Mouse (Mus musculus) neural tube, postnatal 0 days (tissue): Measurements from ENCODE around the gene Cep104. TPM values are rescaled to one million over a fixed set of nuclear protein-coding genes. Genes with fewer than 3 reads are reported as not detected.

Experiments used
- polyA plus RNA-seq: library from polyadenylated mRNA; unstranded; fragments of >200 nt; fragmentation: Nextera tagmentation; extraction: Ambion mirVana; gene quantifications from 2 replicates; pipeline ENCODE4 v1.2.1, GENCODE M21; 2015

Cep104 gene
- 10.7 and 13.1 TPM in 2 replicates for polyA plus RNA-seq

DNA sequence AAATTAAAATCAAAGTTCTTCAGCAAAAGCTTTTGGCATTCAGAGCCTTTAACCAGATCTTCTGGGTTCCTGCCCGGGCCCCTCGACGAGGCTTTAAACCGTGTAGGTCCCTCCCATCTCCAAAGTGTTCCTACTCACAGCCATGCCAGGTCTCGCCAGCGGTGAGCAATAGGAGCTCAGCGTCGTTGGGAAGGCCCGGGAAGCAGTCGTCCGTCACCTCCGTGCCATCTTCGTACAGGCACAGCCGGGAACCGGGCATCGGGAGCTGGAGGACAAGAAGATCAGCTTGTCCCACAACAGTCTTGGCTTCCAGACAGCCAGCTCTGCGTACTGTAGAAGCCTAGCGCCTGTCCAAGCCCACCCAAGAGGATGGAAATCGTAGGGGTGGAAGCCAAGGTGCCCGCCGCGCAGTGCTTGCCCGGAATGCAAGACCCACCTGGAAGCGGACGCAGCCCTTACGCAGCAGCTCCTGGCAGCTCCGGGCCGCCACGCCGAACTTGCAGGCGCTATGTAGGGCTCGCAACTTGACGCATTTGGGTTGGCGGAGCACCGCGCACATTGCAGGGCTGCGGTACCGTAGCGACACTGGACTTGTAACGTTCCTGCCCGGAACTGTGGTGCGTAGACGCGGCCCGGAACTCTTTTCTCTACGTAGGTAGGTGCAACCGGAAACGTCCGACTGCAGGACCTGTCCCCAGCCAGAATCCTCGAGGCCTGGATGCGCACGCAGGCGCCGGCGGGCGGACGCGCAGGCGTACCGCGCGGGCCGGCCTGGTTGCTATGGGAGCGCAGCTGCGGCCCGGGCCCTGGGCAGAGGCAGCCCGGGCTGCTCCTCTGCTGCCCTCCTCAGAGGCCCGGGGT, at the start of gene Cep104, which contains the start of gene Dffb:
TSS of gene Cep104 (plus strand) at position 764 of the 861 bp plus-strand sequence.
TSS of gene Dffb (minus strand) at position 696 of the 861 bp plus-strand sequence.

DNA sequence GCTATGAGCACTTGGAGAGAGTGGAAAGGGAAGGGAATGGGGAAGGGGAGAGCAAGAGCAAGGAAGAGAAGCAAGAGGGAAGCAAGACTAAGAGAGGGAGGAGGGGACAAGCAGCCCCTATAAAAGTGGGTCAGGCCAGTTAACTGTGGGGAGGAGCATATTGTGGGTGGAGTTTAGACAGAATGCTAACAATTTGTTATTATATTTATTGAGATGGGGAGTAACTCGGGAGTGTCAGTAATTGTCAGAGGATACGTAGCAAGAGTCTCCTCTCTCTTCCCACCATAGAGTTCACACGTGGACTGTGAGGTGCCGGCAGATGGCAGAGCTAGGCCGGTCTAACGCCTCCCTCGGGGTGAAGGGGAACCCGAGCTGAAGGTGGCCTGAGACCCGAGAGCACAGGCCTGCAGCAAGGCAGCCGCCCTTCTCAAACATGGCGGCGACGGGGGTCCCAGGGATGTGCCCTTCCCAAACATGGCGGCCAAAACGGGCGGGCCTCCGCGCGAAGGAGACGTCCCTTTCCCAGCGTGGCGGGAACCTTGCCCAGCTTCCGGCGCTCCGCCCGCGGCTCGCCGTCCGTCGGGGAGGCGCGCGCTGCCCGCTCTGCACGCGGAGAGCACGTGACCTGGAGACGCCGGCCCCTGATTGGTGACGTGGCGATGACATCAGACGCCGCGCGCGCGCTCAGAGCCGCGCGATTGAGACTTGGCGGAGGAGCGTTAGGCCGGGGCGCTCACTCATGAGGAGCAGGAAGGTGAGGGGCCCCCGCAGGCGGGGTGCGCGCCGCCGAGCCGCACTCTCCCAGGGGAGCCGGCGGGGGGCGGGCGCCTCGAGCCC, 18.2 kb upstream of the Cep104 start, which contains the start of gene A430005L14Rik:
TSS of gene A430005L14Rik (plus strand) at position 669 of the 837 bp plus-strand sequence.

DNA sequence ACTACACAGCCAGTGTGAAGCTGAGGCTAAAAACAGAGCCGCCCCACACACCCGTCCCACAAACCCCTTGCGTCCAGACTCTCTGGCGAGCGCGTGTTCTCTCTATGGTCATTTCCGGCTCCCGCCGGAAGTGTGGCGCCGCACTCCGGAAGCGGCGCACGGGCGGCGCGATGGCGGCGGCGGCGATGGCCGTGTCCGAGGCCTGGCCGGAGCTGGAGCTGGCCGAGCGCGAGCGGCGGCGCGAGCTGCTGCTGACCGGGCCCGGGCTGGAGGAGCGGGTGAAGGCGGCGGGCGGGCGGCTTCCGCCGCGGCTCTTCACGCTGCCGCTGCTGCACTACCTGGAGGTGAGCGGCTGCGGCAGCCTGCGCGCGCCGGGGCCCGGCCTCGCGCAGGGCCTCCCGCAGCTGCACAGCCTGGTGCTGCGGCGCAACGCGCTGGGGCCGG, 36.7 kb downstream of the Cep104 start, which contains the start of gene Lrrc47:
TSS of gene Lrrc47 (plus strand) at position 86 of the 444 bp plus-strand sequence.

DNA sequence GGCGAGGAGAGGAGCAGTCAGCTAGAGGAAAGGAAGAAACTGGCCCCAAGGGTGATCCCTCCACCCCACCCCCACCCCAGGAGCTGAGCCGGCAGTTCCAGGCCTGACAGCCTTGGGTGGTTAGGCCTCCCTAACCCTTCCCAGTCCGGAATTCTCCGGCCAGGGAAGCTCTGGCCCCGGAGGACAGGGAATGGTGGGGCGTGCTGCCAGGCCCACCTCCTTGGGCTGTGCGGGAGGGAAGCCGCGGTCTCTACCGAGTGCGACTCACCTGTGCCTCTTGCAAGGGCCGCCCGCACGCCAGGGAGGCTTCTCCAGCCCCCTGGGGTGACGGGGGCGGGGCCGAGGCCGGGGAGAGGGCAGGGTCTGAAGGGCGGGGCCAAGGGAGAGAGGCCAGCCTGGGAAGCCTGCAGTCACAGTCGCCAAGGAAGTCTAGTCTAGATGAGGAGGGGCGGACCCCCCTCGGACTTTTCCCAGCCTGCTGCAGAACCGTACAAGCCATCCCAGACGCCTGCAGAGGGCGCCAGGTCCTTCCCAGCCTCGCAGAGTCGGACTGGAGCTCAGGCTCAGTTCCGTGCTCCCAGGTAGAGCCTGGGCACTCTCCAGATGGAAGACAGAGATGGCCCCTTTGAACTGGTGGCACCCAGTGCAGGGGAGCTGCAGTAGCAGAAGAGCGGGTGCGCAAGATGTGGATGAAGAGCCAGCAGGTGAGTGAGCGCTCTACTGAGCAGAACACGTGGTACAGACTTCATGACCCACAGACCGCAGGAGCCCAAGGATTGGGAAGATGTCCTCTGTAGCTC, 50.8 kb downstream of the Cep104 start, which contains the start of gene Smim1:
TSS of gene Smim1 (minus strand) at position 590 of the 800 bp plus-strand sequence.

DNA sequence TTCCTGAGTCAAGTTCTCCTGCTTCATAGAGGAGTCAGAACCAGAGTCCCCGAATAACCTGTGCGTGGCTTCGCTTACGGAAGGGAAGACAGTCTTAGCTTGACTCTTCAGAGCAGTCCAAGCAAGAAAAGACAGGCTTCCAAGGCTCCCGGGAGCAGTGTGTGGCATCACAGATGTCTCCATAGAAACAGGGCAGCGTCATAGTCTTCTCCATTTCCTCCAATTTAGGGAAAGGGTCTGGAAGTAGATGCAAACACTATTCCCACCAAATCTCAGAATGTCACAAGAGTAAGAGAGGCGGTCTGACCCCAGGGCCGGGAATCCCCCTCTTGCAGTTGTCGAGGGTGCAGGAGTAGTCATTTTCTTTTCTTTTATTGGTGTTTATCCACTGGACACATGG, 67.6 kb downstream of the Cep104 start, which contains the start of gene Ccdc27:
TSS of gene Ccdc27 (minus strand) at position 101 of the 400 bp plus-strand sequence.

Other genes with a start within 250 kb of the Cep104 start
- gene A430005L14Rik, start 18.0 kb upstream of the Cep104 start, polyA plus RNA-seq: 48.7 and 56.2 TPM in 2 replicates
- gene Dffb, start 68 bp upstream of the Cep104 start, polyA plus RNA-seq: 10.0 and 10.5 TPM in 2 replicates
- 20.9 and 25.1 TPM in 2 replicates for gene Lrrc47, start 36.5 kb downstream of the Cep104 start, polyA plus RNA-seq
- 23.3 and 26.0 TPM in 2 replicates for gene Smim1, start 51.0 kb downstream of the Cep104 start, polyA plus RNA-seq
- not detected in 2 replicates for gene Ccdc27, start 67.5 kb downstream of the Cep104 start, polyA plus RNA-seq
- 0.14 and 0.18 TPM in 2 replicates for gene Trp73, start 165.0 kb downstream of the Cep104 start, polyA plus RNA-seq
- 27.7 and 31.4 TPM in 2 replicates for gene Wrap73, start 167.2 kb downstream of the Cep104 start, polyA plus RNA-seq
- 241 and 247 TPM in 2 replicates for gene Tprgl, start 185.5 kb downstream of the Cep104 start, polyA plus RNA-seq
- gene Megf6, start 195.5 kb downstream of the Cep104 start, polyA plus RNA-seq: 7.1 and 7.2 TPM in 2 replicates